Mouse (Mus musculus) embryo, embryonic 11.5 days (tissue): ENCODE data around the gene Cd300lf.

Experiments
- DNase-seq: peaks from one replicate; pipeline ENCODE4 v3.0.0-alpha.2; 2012; ENCODE audit warnings: low read depth, low spot score

Cd300lf gene

DNA sequence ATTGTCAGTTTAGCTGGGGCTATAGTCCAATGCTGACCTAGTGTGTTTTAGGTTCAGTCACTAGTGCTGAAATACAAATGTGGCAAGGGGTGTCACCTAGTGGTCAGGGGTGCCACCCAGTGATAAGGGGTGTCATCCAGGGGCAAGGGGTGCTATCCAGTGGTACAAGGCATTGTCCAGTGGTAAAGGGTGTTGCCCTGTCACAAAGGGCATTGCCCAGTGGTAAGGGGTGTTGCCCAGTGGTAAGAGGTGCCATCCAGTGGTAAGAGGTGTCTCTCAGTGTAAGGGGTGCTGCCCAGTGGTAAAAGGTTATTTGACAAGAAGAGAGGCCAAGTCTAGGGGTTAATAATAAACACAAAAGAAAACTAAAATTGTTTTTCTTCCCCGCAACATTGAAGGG lies 56.4 kb downstream of the Cd300lf start:
- no peak for DNase-seq

GRCm38 (mm10) chr11:115075859-115076258 lies 57.9 kb downstream of the Cd300lf start:
- no peak for DNase-seq

GRCm38 (mm10) chr11:115075407-115075806 lies 58.4 kb downstream of the Cd300lf start:
- no peak for DNase-seq

- DNase-seq, result no peak
Measured at GRCm38 (mm10) chr11:115073002-115073401, 60.8 kb downstream of the Cd300lf start.

- peak; percentile 24 for DNase-seq
Measured at GRCm38 (mm10) chr11:115071631-115072294, 62.0 kb downstream of the Cd300lf start.

DNA sequence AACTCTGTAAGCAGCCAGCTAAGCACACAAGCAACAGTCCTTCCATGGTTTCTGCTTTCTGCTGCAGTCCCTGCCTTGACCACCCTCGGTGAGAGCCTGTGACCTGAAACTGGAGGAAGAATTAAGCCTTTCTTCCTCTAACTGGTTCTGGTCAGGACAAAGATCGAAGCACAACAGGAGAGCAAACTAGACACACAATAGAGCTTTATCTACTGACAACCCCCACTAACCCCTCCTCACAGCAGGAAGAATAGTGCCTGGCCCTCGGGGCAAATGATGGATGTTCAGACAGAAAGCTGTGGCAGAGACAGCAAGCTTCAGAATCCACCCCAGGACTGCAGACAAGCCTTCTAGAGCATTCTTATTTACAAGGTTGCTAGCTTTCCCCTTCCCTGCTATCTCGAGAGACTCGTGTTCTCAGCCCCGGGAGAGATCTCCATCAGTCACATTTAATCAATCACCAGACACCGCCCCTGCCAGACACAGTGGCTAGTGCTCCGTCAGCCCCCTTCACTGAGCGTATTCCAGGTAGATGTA lies 62.7 kb downstream of the Cd300lf start:
- DNase-seq, result peak; percentile 17

GRCm38 (mm10) chr11:115066768-115067167 lies 67.0 kb downstream of the Cd300lf start:
- DNase-seq, result no peak
